Comparison of ENCODE assay signal across 22 mouse cellular contexts in the genomic region with DNA sequence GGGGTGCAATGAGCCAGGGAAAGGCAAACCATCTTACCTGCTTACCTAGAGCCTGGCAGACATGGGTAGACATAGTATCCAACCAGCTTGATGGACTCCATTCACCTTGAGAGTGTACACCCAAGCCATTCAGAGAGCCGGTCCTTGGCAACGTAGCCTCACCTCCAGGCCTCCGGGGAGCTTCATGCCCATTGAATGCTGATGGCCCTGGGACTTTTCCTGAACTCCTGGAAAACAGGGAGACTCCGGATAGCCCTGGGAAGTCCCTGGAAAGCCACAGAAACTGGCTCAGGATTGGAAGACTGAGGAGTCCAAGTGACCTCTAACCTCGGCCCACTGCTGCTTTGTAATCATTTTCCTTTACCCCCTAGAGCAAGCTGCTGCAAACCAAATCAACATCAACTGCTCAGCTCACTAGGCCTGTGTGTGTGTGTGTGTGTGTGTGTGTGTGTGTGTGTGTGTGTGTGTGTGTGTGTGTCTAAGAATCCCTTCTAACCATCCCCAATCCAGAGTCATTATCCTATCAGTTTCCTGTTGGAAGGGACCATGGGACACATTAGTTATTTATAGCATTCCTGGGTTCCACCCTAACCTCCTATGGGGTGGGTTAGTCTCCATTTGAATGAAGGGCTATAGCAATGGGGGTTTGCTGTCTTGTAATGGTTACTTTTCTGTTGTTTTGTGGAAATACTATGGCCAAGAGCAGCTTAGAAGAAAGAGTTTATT. TPM values are rescaled to one million over a fixed set of nuclear protein-coding genes. Genes with fewer than 3 reads are reported as not detected.
DNase-seq lines count a peak whose midpoint lies in the region; ATAC-seq and TF ChIP-seq lines count a peak whose summit lies in the region.
"Had no signal": no experiment of that assay in that cellular context is flagged by ENCODE, and none has a peak within 500 bp of the region (broad histone marks: within the 10 kb centered on the region; RNA-seq: fewer than 3 reads in every experiment).

No protein-coding gene starts in this region.

- peak; percentile 18 for TF ChIP-seq POLR2A in embryonic fibroblast, embryonic 13.5 days (IDR thresholded peaks at IDR 0.05; ENCODE audit: low read depth, low read length)

- no peak for DNase-seq in heart, embryonic 10.5 days (ENCODE audit: low spot score)
- peak; percentile 53 for DNase-seq in midbrain, embryonic 11.5 days (ENCODE audit: low spot score, missing footprints)
- DNase-seq in midbrain, postnatal 0 days (ENCODE audit: low spot score), result no peak
- DNase-seq in frontal cortex, adult 2 months (ENCODE audit: extremely low spot score in 1 of 2, low spot score in 1 of 2), result no peak
- DNase-seq: adrenal gland, adult 8-10 months; cerebellum, adult 9-10 months; heart, adult 2 months; kidney, adult 18-20 months; kidney, postnatal 14 days; lung, adult 18-20 months; right cerebral cortex, adult 18-20 months; thymus, postnatal 25 days had no signal

- H3K4me3 ChIP-seq in heart, embryonic 10.5 days, result 0 out of 2 replicates have a peak overlapping the region, but pooled peaks have one; percentile 1
- no peak overlapping the region for H3K4me3 ChIP-seq in heart, embryonic 12.5 days
- H3K4me3 ChIP-seq in midbrain, embryonic 11.5 days (ENCODE audit: low read depth, low read length), result no peak overlapping the region
- no peak overlapping the region for H3K4me3 ChIP-seq in midbrain, postnatal 0 days (ENCODE audit: low read depth, low read length)
- H3K4me3 ChIP-seq in embryonic fibroblast, embryonic 13.5 days (ENCODE audit: insufficient read depth, low read length), result no peak overlapping the region
- H3K4me3 ChIP-seq: heart, adult 2 months; hindbrain, embryonic 12.5 days; megakaryocyte, embryonic 14.5 days had no signal

- no peak overlapping the region for H3K9ac ChIP-seq in heart, embryonic 12.5 days
- no peak overlapping the region for H3K9ac ChIP-seq in midbrain, embryonic 11.5 days (ENCODE audit: low read length)
- H3K9ac ChIP-seq in midbrain, postnatal 0 days (replicated peaks; ENCODE audit: low read length, poor library complexity, severe bottlenecking), result no peak overlapping the region
- H3K9ac ChIP-seq: hindbrain, embryonic 12.5 days had no signal

- no peak overlapping the region for H3K4me2 ChIP-seq in heart, embryonic 12.5 days
- H3K4me2 ChIP-seq in midbrain, embryonic 11.5 days, result no peak overlapping the region
- H3K4me2 ChIP-seq in midbrain, postnatal 0 days (ENCODE audit: low read depth, low read length, poor library complexity, severe bottlenecking), result no peak overlapping the region
- H3K4me2 ChIP-seq: hindbrain, embryonic 12.5 days; liver, embryonic 11.5 days had no signal

- TF ChIP-seq CTCF in midbrain, postnatal 0 days (IDR thresholded peaks at IDR 0.05), result no peak
- TF ChIP-seq CTCF in embryonic fibroblast, embryonic 13.5 days (IDR thresholded peaks at IDR 0.05; ENCODE audit: borderline replicate concordance, insufficient read depth, low read length), result no peak

- peaks cover 12% of the 10 kb centered on the region; the same call in 1 of the 2 replicates for H3K27me3 ChIP-seq in heart, embryonic 10.5 days (ENCODE audit: insufficient read depth, poor library complexity, severe bottlenecking)
- no peaks in the 10 kb centered on the region for H3K27me3 ChIP-seq in heart, embryonic 12.5 days (replicated peaks)
- H3K27me3 ChIP-seq in midbrain, embryonic 11.5 days (ENCODE audit: control insufficient read depth, insufficient read depth, low read length), result no peaks in the 10 kb centered on the region
- H3K27me3 ChIP-seq in midbrain, postnatal 0 days (ENCODE audit: insufficient read depth, low read length), result no peaks in the 10 kb centered on the region
- H3K27me3 ChIP-seq: hindbrain, embryonic 12.5 days had no signal

- H3K36me3 ChIP-seq in heart, embryonic 10.5 days, result peaks cover 21% of the 10 kb centered on the region
- 0 out of 2 replicates have a peak, but pooled peaks cover 6% of the 10 kb centered on the region for H3K36me3 ChIP-seq in heart, embryonic 12.5 days
- no peaks in the 10 kb centered on the region for H3K36me3 ChIP-seq in midbrain, embryonic 11.5 days (ENCODE audit: control insufficient read depth, insufficient read depth, low read length)
- H3K36me3 ChIP-seq in midbrain, postnatal 0 days (ENCODE audit: insufficient read depth, low read length), result no peaks in the 10 kb centered on the region

- H3K4me1 ChIP-seq in heart, embryonic 10.5 days, result peaks cover 22% of the 10 kb centered on the region
- peaks cover 15% of the 10 kb centered on the region for H3K4me1 ChIP-seq in heart, embryonic 12.5 days (replicated peaks)
- H3K4me1 ChIP-seq in midbrain, embryonic 11.5 days (ENCODE audit: control insufficient read depth, insufficient read depth, low read length), result no peaks in the 10 kb centered on the region
- H3K4me1 ChIP-seq in midbrain, postnatal 0 days (ENCODE audit: insufficient read depth, low read length), result no peaks in the 10 kb centered on the region
- no peaks in the 10 kb centered on the region for H3K4me1 ChIP-seq in embryonic fibroblast, embryonic 13.5 days (ENCODE audit: control insufficient read depth, insufficient read depth, low read length)

- no peaks in the 10 kb centered on the region for H3K9me3 ChIP-seq in heart, embryonic 10.5 days
- H3K9me3 ChIP-seq in heart, embryonic 12.5 days (replicated peaks), result no peaks in the 10 kb centered on the region
- no peaks in the 10 kb centered on the region for H3K9me3 ChIP-seq in midbrain, embryonic 11.5 days (ENCODE audit: control insufficient read depth, low read length)
- no peaks in the 10 kb centered on the region for H3K9me3 ChIP-seq in midbrain, postnatal 0 days (ENCODE audit: low read length)
- H3K9me3 ChIP-seq: hindbrain, embryonic 12.5 days; megakaryocyte, embryonic 14.5 days had no signal

- H3K27ac ChIP-seq in heart, embryonic 10.5 days, result 0 out of 2 replicates have a peak overlapping the region, but pooled peaks have one; percentile 10
- H3K27ac ChIP-seq in heart, embryonic 12.5 days (ENCODE audit: poor library complexity, severe bottlenecking), result no peak overlapping the region
- H3K27ac ChIP-seq in midbrain, embryonic 11.5 days (ENCODE audit: low read depth, low read length), result no peak overlapping the region
- H3K27ac ChIP-seq in midbrain, postnatal 0 days (ENCODE audit: low read depth, low read length), result no peak overlapping the region
- H3K27ac ChIP-seq in embryonic fibroblast, embryonic 13.5 days (ENCODE audit: insufficient read depth, low read length), result no peak overlapping the region
- H3K27ac ChIP-seq: heart, adult 2 months; hindbrain, embryonic 12.5 days had no signal

- 75% methylated on average over 5 of the region's 5 CpGs for WGBS in heart, embryonic 10.5 days
- 76% methylated on average over 5 of the region's 5 CpGs for WGBS in heart, embryonic 12.5 days
- WGBS in midbrain, embryonic 11.5 days, result 64% methylated on average over 5 of the region's 5 CpGs
- WGBS in midbrain, postnatal 0 days, result 69% methylated on average over 5 of the region's 5 CpGs

- no peak for ATAC-seq in heart, embryonic 12.5 days (ENCODE audit: insufficient number of reproducible peaks, low FRiP score)
- no peak for ATAC-seq in midbrain, embryonic 11.5 days (ENCODE audit: low FRiP score)
- ATAC-seq in midbrain, postnatal 0 days (ENCODE audit: low FRiP score), result no peak
- no peak for ATAC-seq in granulocyte monocyte progenitor cell, adult 5-6 weeks (replicated peaks; ENCODE audit: poor library complexity, severe bottlenecking)
- ATAC-seq: CD4-positive, CD25-positive, alpha-beta regulatory T cell, adult 4 months; midbrain, embryonic 16.5 days had no signal

RNA-seq across cellular contexts. Expression of a gene that starts 12.0 kb away (rescaled TPM):
- 15.4 and 35.8 TPM in 2 replicates for polyA plus RNA-seq in heart, embryonic 10.5 days (2016; fragmentation: Nextera tagmentation; extraction: Ambion mirVana)
- polyA plus RNA-seq in heart, embryonic 12.5 days (2016; fragmentation: Nextera tagmentation; extraction: Ambion mirVana), result 17.5 and 18.6 TPM in 2 replicates
- polyA plus RNA-seq in midbrain, embryonic 11.5 days (2014; fragmentation: Nextera tagmentation; extraction: Ambion mirVana), result 9.9 and 11.5 TPM in 2 replicates
- 9.6 and 12.9 TPM in 2 replicates for total RNA-seq in midbrain, postnatal 0 days (2014; rRNA removed)
- polyA plus RNA-seq in midbrain, postnatal 0 days (2015; fragmentation: Nextera tagmentation; extraction: Ambion mirVana), result 4.2 and 5.2 TPM in 2 replicates
- polyA plus RNA-seq in embryonic fibroblast, embryonic 13.5 days (2011; ENCODE audit: insufficient read length, low read depth, missing spikeins), result 88.8 and 98.2 TPM in 2 replicates
- total RNA-seq in granulocyte monocyte progenitor cell, adult 5-6 weeks (2014; fragmentation: Nextera tagmentation), result not detected in 2 replicates
- total RNA-seq in granulocyte monocyte progenitor cell, adult 5-6 weeks (2017), result not detected in 2 replicates
- polyA plus RNA-seq in frontal cortex, adult 2 months (2012; rRNA removed), result 1.5 and 2.7 TPM in 2 replicates
- total RNA-seq: common myeloid progenitor, adult 5-6 weeks had no signal
- polyA plus RNA-seq: CD4-positive, CD25-positive, alpha-beta regulatory T cell, adult 4 months had no signal

RNA-seq across cellular contexts. Expression of a gene that starts 18.8 kb away (rescaled TPM):
- 27.1 and 32.7 TPM in 2 replicates for polyA plus RNA-seq in heart, embryonic 10.5 days (2016; fragmentation: Nextera tagmentation; extraction: Ambion mirVana)
- 33.3 and 38.2 TPM in 2 replicates for polyA plus RNA-seq in heart, embryonic 12.5 days (2016; fragmentation: Nextera tagmentation; extraction: Ambion mirVana)
- 10.7 and 12.0 TPM in 2 replicates for polyA plus RNA-seq in midbrain, embryonic 11.5 days (2014; fragmentation: Nextera tagmentation; extraction: Ambion mirVana)
- 36.4 and 42.0 TPM in 2 replicates for total RNA-seq in midbrain, postnatal 0 days (2014; rRNA removed)
- 6.8 and 7.2 TPM in 2 replicates for polyA plus RNA-seq in midbrain, postnatal 0 days (2015; fragmentation: Nextera tagmentation; extraction: Ambion mirVana)
- polyA plus RNA-seq in embryonic fibroblast, embryonic 13.5 days (2011; ENCODE audit: insufficient read length, low read depth, missing spikeins), result 31.7 and 36.6 TPM in 2 replicates
- total RNA-seq in granulocyte monocyte progenitor cell, adult 5-6 weeks (2014; fragmentation: Nextera tagmentation), result 4.1 and 7.6 TPM in 2 replicates
- total RNA-seq in granulocyte monocyte progenitor cell, adult 5-6 weeks (2017), result 2.4 and 3.3 TPM in 2 replicates
- 3.8 and 4.3 TPM in 2 replicates for polyA plus RNA-seq in frontal cortex, adult 2 months (2012; rRNA removed)

RNA-seq across cellular contexts. Expression of a gene that starts 46.3 kb away (rescaled TPM):
- polyA plus RNA-seq in heart, embryonic 10.5 days (2016; fragmentation: Nextera tagmentation; extraction: Ambion mirVana), result 20.0 and 32.0 TPM in 2 replicates
- 19.7 and 20.3 TPM in 2 replicates for polyA plus RNA-seq in heart, embryonic 12.5 days (2016; fragmentation: Nextera tagmentation; extraction: Ambion mirVana)
- 4.0 and 4.5 TPM in 2 replicates for polyA plus RNA-seq in midbrain, embryonic 11.5 days (2014; fragmentation: Nextera tagmentation; extraction: Ambion mirVana)
- 0.27 TPM in 1 of 2 replicates, not detected in the other for total RNA-seq in midbrain, postnatal 0 days (2014; rRNA removed)
- polyA plus RNA-seq in midbrain, postnatal 0 days (2015; fragmentation: Nextera tagmentation; extraction: Ambion mirVana), result 1.3 and 3.0 TPM in 2 replicates
- polyA plus RNA-seq in embryonic fibroblast, embryonic 13.5 days (2011; ENCODE audit: insufficient read length, low read depth, missing spikeins), result 109 and 141 TPM in 2 replicates
- 104 and 157 TPM in 2 replicates for total RNA-seq in granulocyte monocyte progenitor cell, adult 5-6 weeks (2014; fragmentation: Nextera tagmentation)
- 40.9 and 42.4 TPM in 2 replicates for total RNA-seq in granulocyte monocyte progenitor cell, adult 5-6 weeks (2017)
- polyA plus RNA-seq in frontal cortex, adult 2 months (2012; rRNA removed), result 0.67 and 0.68 TPM in 2 replicates

RNA-seq across cellular contexts. Expression of a gene that starts 49.2 kb away (rescaled TPM):
- polyA plus RNA-seq in heart, embryonic 10.5 days (2016; fragmentation: Nextera tagmentation; extraction: Ambion mirVana), result 0.12 and 0.30 TPM in 2 replicates
- polyA plus RNA-seq in heart, embryonic 12.5 days (2016; fragmentation: Nextera tagmentation; extraction: Ambion mirVana), result 0.32 and 0.57 TPM in 2 replicates
- 0.03 and 0.23 TPM in 2 replicates for polyA plus RNA-seq in midbrain, embryonic 11.5 days (2014; fragmentation: Nextera tagmentation; extraction: Ambion mirVana)
- total RNA-seq in midbrain, postnatal 0 days (2014; rRNA removed), result 0.66 and 1.8 TPM in 2 replicates
- 0.43 and 0.54 TPM in 2 replicates for polyA plus RNA-seq in midbrain, postnatal 0 days (2015; fragmentation: Nextera tagmentation; extraction: Ambion mirVana)
- 0.23 and 0.35 TPM in 2 replicates for polyA plus RNA-seq in embryonic fibroblast, embryonic 13.5 days (2011; ENCODE audit: insufficient read length, low read depth, missing spikeins)
- total RNA-seq in granulocyte monocyte progenitor cell, adult 5-6 weeks (2014; fragmentation: Nextera tagmentation), result not detected in 2 replicates
- not detected in 2 replicates for total RNA-seq in granulocyte monocyte progenitor cell, adult 5-6 weeks (2017)
- polyA plus RNA-seq in frontal cortex, adult 2 months (2012; rRNA removed), result 0.25 and 0.26 TPM in 2 replicates
- total RNA-seq: common myeloid progenitor, adult 5-6 weeks; gastrocnemius, adult 8-10 months had no signal
- polyA plus RNA-seq: CD4-positive, CD25-positive, alpha-beta regulatory T cell, adult 4 months had no signal

RNA-seq across cellular contexts. Expression of a gene that starts 49.8 kb away (rescaled TPM):
- 18.2 and 23.2 TPM in 2 replicates for polyA plus RNA-seq in heart, embryonic 10.5 days (2016; fragmentation: Nextera tagmentation; extraction: Ambion mirVana)
- polyA plus RNA-seq in heart, embryonic 12.5 days (2016; fragmentation: Nextera tagmentation; extraction: Ambion mirVana), result 19.8 TPM in 2 replicates
- polyA plus RNA-seq in midbrain, embryonic 11.5 days (2014; fragmentation: Nextera tagmentation; extraction: Ambion mirVana), result 8.5 and 8.7 TPM in 2 replicates
- total RNA-seq in midbrain, postnatal 0 days (2014; rRNA removed), result 14.2 and 19.9 TPM in 2 replicates
- polyA plus RNA-seq in midbrain, postnatal 0 days (2015; fragmentation: Nextera tagmentation; extraction: Ambion mirVana), result 6.3 and 6.5 TPM in 2 replicates
- 15.4 and 17.5 TPM in 2 replicates for polyA plus RNA-seq in embryonic fibroblast, embryonic 13.5 days (2011; ENCODE audit: insufficient read length, low read depth, missing spikeins)
- total RNA-seq in granulocyte monocyte progenitor cell, adult 5-6 weeks (2014; fragmentation: Nextera tagmentation), result 8.8 and 12.8 TPM in 2 replicates
- 12.4 and 14.7 TPM in 2 replicates for total RNA-seq in granulocyte monocyte progenitor cell, adult 5-6 weeks (2017)
- 10.3 and 12.2 TPM in 2 replicates for polyA plus RNA-seq in frontal cortex, adult 2 months (2012; rRNA removed)
